Mouse (Mus musculus): ENCODE data around the gene Pkd1l2. TPM values are rescaled to one million over a fixed set of nuclear protein-coding genes. Genes with fewer than 3 reads are reported as not detected.

Gene Pkd1l2
- polyA plus RNA-seq, 1 experiment from 2014 or later, result not detected

- 32% methylated on average over 5 of the region's 5 CpGs for WGBS
- Histone ChIP-seq H3K4me3 (ENCODE audit: low read depth, low read length) (no peak overlapping the region), H3K27me3 (ENCODE audit: insufficient read depth, low read length) (no peaks in the 10 kb centered on the region), H3K4me1 (ENCODE audit: insufficient read depth) (0 out of 2 replicates have a peak, but pooled peaks cover 8% of the 10 kb centered on the region), H3K27ac (ENCODE audit: low read depth) (no peak overlapping the region), H3K36me3 (ENCODE audit: insufficient read depth) (no peaks in the 10 kb centered on the region), H3K9me3 (ENCODE audit: low read depth, low read length) (no peaks in the 10 kb centered on the region), H3K4me2 (peak overlapping the region; percentile 10; the same call in 1 of the 2 replicates), H3K9ac (no peak overlapping the region)
- no peak for DNase-seq
- no peak for ATAC-seq (ENCODE audit: insufficient read depth)
- TF ChIP-seq CTCF (IDR thresholded peaks at IDR 0.05; ENCODE audit: low read depth), result no peak
These were observed 107.2 kb downstream of the Pkd1l2 start for GRCm38 (mm10) chr8:116975066-116975465.

- no peaks in the 10 kb centered on the region for H3K36me3 ChIP-seq (ENCODE audit: insufficient read depth)
- H3K9ac ChIP-seq, result no peak overlapping the region
- H3K4me3 ChIP-seq (ENCODE audit: low read depth, low read length), result no peak overlapping the region
- TF ChIP-seq CTCF (IDR thresholded peaks at IDR 0.05; ENCODE audit: low read depth), result no peak
- no peaks in the 10 kb centered on the region for H3K9me3 ChIP-seq (ENCODE audit: low read depth, low read length)
- no peak overlapping the region for H3K4me2 ChIP-seq
- DNase-seq, result no peak
- 75% methylated on average over 6 of the region's 6 CpGs for WGBS
- no peak overlapping the region for H3K27ac ChIP-seq (ENCODE audit: low read depth)
- H3K27me3 ChIP-seq (ENCODE audit: insufficient read depth, low read length), result no peaks in the 10 kb centered on the region
- no peaks in the 10 kb centered on the region for H3K4me1 ChIP-seq (ENCODE audit: insufficient read depth)
- no peak for ATAC-seq (ENCODE audit: insufficient read depth)
These were observed 112.7 kb downstream of the Pkd1l2 start for GRCm38 (mm10) chr8:116969531-116969930.

- no peak overlapping the region for H3K27ac ChIP-seq (ENCODE audit: low read depth)
These were observed 127.8 kb downstream of the Pkd1l2 start for GRCm38 (mm10) chr8:116954415-116954814.

GRCm38 (mm10) chr8:116952428-116952827 lies 129.8 kb downstream of the Pkd1l2 start:
- no peaks in the 10 kb centered on the region for H3K27me3 ChIP-seq (ENCODE audit: insufficient read depth, low read length)
- no peak for TF ChIP-seq CTCF (IDR thresholded peaks at IDR 0.05; ENCODE audit: low read depth)
- no peak for ATAC-seq (ENCODE audit: insufficient read depth)
- H3K9me3 ChIP-seq (ENCODE audit: low read depth, low read length), result no peaks in the 10 kb centered on the region
- DNase-seq, result no peak
- H3K4me3 ChIP-seq (ENCODE audit: low read depth, low read length), result no peak overlapping the region
- 0 out of 2 replicates have a peak, but pooled peaks cover 3% of the 10 kb centered on the region for H3K4me1 ChIP-seq (ENCODE audit: insufficient read depth)
- H3K36me3 ChIP-seq (ENCODE audit: insufficient read depth), result peaks cover 46% of the 10 kb centered on the region
- H3K27ac ChIP-seq (ENCODE audit: low read depth), result no peak overlapping the region
- no peak overlapping the region for H3K4me2 ChIP-seq
- no peak overlapping the region for H3K9ac ChIP-seq
- WGBS, result 81% methylated on average over 8 of the region's 8 CpGs

More at GRCm38 (mm10) chr8:116954415-116954814, 127.8 kb downstream of the Pkd1l2 start:
- WGBS, result 93% methylated on average over 9 of the region's 9 CpGs
- Histone ChIP-seq H3K4me3 (ENCODE audit: low read depth, low read length) (no peak overlapping the region), H3K9me3 (ENCODE audit: low read depth, low read length) (no peaks in the 10 kb centered on the region), H3K27me3 (ENCODE audit: insufficient read depth, low read length) (no peaks in the 10 kb centered on the region), H3K9ac (no peak overlapping the region), H3K4me2 (no peak overlapping the region), H3K4me1 (ENCODE audit: insufficient read depth) (0 out of 2 replicates have a peak, but pooled peaks cover 3% of the 10 kb centered on the region), H3K36me3 (ENCODE audit: insufficient read depth) (peaks cover 58% of the 10 kb centered on the region)
- ATAC-seq (ENCODE audit: insufficient read depth), result no peak
- TF ChIP-seq CTCF (IDR thresholded peaks at IDR 0.05; ENCODE audit: low read depth), result no peak
- DNase-seq, result no peak

- ATAC-seq (ENCODE audit: insufficient read depth) (peak; percentile 13; the same call in 1 of the 2 replicates), DNase-seq (no peak)
- Histone ChIP-seq H3K36me3 (ENCODE audit: insufficient read depth) (peaks cover 39% of the 10 kb centered on the region), H3K27me3 (ENCODE audit: insufficient read depth, low read length) (no peaks in the 10 kb centered on the region), H3K4me1 (ENCODE audit: insufficient read depth) (0 out of 2 replicates have a peak, but pooled peaks cover 3% of the 10 kb centered on the region), H3K9me3 (ENCODE audit: low read depth, low read length) (no peaks in the 10 kb centered on the region), H3K9ac (no peak overlapping the region), H3K4me3 (ENCODE audit: low read depth, low read length) (no peak overlapping the region), H3K4me2 (no peak overlapping the region), H3K27ac (ENCODE audit: low read depth) (peak overlapping the region; percentile 58; the same call in 1 of the 2 replicates)
- TF ChIP-seq CTCF (IDR thresholded peaks at IDR 0.05; ENCODE audit: low read depth), result no peak
- WGBS, result 89% methylated on average over 2 of the region's 2 CpGs
These were observed 130.5 kb downstream of the Pkd1l2 start for GRCm38 (mm10) chr8:116951778-116952177.

- Histone ChIP-seq H3K36me3 (ENCODE audit: insufficient read depth) (peaks cover 35% of the 10 kb centered on the region), H3K4me2 (no peak overlapping the region), H3K27me3 (ENCODE audit: insufficient read depth, low read length) (no peaks in the 10 kb centered on the region), H3K4me3 (ENCODE audit: low read depth, low read length) (no peak overlapping the region), H3K9me3 (ENCODE audit: low read depth, low read length) (no peaks in the 10 kb centered on the region), H3K4me1 (ENCODE audit: insufficient read depth) (0 out of 2 replicates have a peak, but pooled peaks cover 3% of the 10 kb centered on the region), H3K9ac (no peak overlapping the region), H3K27ac (ENCODE audit: low read depth) (peak overlapping the region; percentile 27; the same call in 1 of the 2 replicates)
- TF ChIP-seq CTCF (IDR thresholded peaks at IDR 0.05; ENCODE audit: low read depth), result no peak
- ATAC-seq (ENCODE audit: insufficient read depth) (peak; percentile 72), DNase-seq (peak; percentile 79)
- 44% methylated on average over 5 of the region's 5 CpGs for WGBS
These were observed 130.9 kb downstream of the Pkd1l2 start for GRCm38 (mm10) chr8:116951369-116951768.

GRCm38 (mm10) chr8:116947589-116947988 lies 134.7 kb downstream of the Pkd1l2 start:
- WGBS, result 65% methylated on average over 7 of the region's 7 CpGs
- no peak overlapping the region for H3K4me2 ChIP-seq
- no peak for DNase-seq
- 0 out of 2 replicates have a peak overlapping the region, but pooled peaks have one; percentile 15 for H3K27ac ChIP-seq (ENCODE audit: low read depth)
- H3K36me3 ChIP-seq (ENCODE audit: insufficient read depth), result no peaks in the 10 kb centered on the region
- H3K4me3 ChIP-seq (ENCODE audit: low read depth, low read length), result no peak overlapping the region
- H3K4me1 ChIP-seq (ENCODE audit: insufficient read depth), result 0 out of 2 replicates have a peak, but pooled peaks cover 7% of the 10 kb centered on the region
- H3K9me3 ChIP-seq (ENCODE audit: low read depth, low read length), result no peaks in the 10 kb centered on the region
- H3K9ac ChIP-seq, result no peak overlapping the region
- no peaks in the 10 kb centered on the region for H3K27me3 ChIP-seq (ENCODE audit: insufficient read depth, low read length)
- no peak for TF ChIP-seq CTCF (IDR thresholded peaks at IDR 0.05; ENCODE audit: low read depth)
- no peak for ATAC-seq (ENCODE audit: insufficient read depth)

Measured in lung, embryonic 14.5 days (tissue).